Mouse (Mus musculus): Measurements from ENCODE around the gene Kalrn. TPM values are rescaled to one million over a fixed set of nuclear protein-coding genes. Genes with fewer than 3 reads are reported as not detected.
A peak's percentile ranks its signal among the peaks of the same experiment; 100 is the strongest.
"Not testable (repeated sequence)": the region's sequence is repeated elsewhere in the genome, so short reads cannot be mapped to it uniquely, and the experiment has no call there.

Gene Kalrn
- polyA plus RNA-seq, 1 experiment from 2014 or later = 23.7 TPM

- Histone ChIP-seq H3K4me3 (replicated peaks) (no peak overlapping the region), H3K27me3 (replicated peaks) (no peaks in the 10 kb centered on the region), H3K36me3 (no peaks in the 10 kb centered on the region), H3K9ac (replicated peaks) (no peak overlapping the region), H3K4me1 (peaks cover 31% of the 10 kb centered on the region), H3K27ac (replicated peaks) (0 out of 2 replicates have a peak overlapping the region, but pooled peaks have one; percentile 37), H3K9me3 (replicated peaks) (no peaks in the 10 kb centered on the region), H3K4me2 (no peak overlapping the region)
- ATAC-seq (ENCODE audit: low FRiP score) = peak; percentile 55
- 34% methylated on average over 8 of the region's 8 CpGs for WGBS
These were observed 483.7 kb downstream of the Kalrn start for GRCm38 (mm10) chr16:34089528-34090095.

- Histone ChIP-seq H3K27me3 (replicated peaks) (no peaks in the 10 kb centered on the region), H3K4me1 (peaks cover 30% of the 10 kb centered on the region), H3K9me3 (replicated peaks) (no peaks in the 10 kb centered on the region), H3K4me3 (replicated peaks) (no peak overlapping the region), H3K9ac (replicated peaks) (no peak overlapping the region), H3K36me3 (no peaks in the 10 kb centered on the region), H3K4me2 (no peak overlapping the region), H3K27ac (replicated peaks) (no peak overlapping the region)
- 84% methylated on average over 3 of the region's 3 CpGs for WGBS
- no peak for ATAC-seq (ENCODE audit: low FRiP score)
These were observed 484.3 kb downstream of the Kalrn start for GRCm38 (mm10) chr16:34089022-34089421.

- Histone ChIP-seq H3K27ac (replicated peaks) (no peak overlapping the region), H3K36me3 (no peaks in the 10 kb centered on the region), H3K4me2 (no peak overlapping the region), H3K27me3 (replicated peaks) (no peaks in the 10 kb centered on the region), H3K4me3 (replicated peaks) (no peak overlapping the region), H3K9me3 (replicated peaks) (no peaks in the 10 kb centered on the region), H3K4me1 (peaks cover 23% of the 10 kb centered on the region), H3K9ac (replicated peaks) (no peak overlapping the region)
- 44% methylated on average over 4 of the region's 4 CpGs for WGBS
- no peak for ATAC-seq (ENCODE audit: low FRiP score)
These were observed 485.0 kb downstream of the Kalrn start for GRCm38 (mm10) chr16:34088331-34088730.

GRCm38 (mm10) chr16:34084135-34084920, 489.0 kb downstream of the Kalrn start:
- Histone ChIP-seq H3K9me3 (replicated peaks) (no peaks in the 10 kb centered on the region), H3K27me3 (replicated peaks) (no peaks in the 10 kb centered on the region), H3K36me3 (no peaks in the 10 kb centered on the region), H3K9ac (replicated peaks) (no peak overlapping the region), H3K4me3 (replicated peaks) (no peak overlapping the region), H3K4me2 (no peak overlapping the region), H3K4me1 (peaks cover 19% of the 10 kb centered on the region), H3K27ac (replicated peaks) (no peak overlapping the region)
- WGBS = 80% methylated on average over 10 of the region's 10 CpGs
- no peak for ATAC-seq (ENCODE audit: low FRiP score)

- Histone ChIP-seq H3K9ac (replicated peaks) (no peak overlapping the region), H3K4me1 (peaks cover 19% of the 10 kb centered on the region), H3K4me2 (no peak overlapping the region), H3K36me3 (no peaks in the 10 kb centered on the region), H3K4me3 (replicated peaks) (no peak overlapping the region), H3K27ac (replicated peaks) (no peak overlapping the region), H3K27me3 (replicated peaks) (no peaks in the 10 kb centered on the region), H3K9me3 (replicated peaks) (no peaks in the 10 kb centered on the region)
- no peak for ATAC-seq (ENCODE audit: low FRiP score)
- 90% methylated on average over 5 of the region's 5 CpGs for WGBS
These were observed 490.6 kb downstream of the Kalrn start for GRCm38 (mm10) chr16:34082494-34083469.

- 53% methylated on average over 19 of the region's 19 CpGs for WGBS
- no peak overlapping the region for H3K4me2 ChIP-seq
- ATAC-seq (ENCODE audit: low FRiP score) = no peak
- no peak overlapping the region for H3K27ac ChIP-seq (replicated peaks)
- H3K36me3 ChIP-seq = no peaks in the 10 kb centered on the region
- no peak overlapping the region for H3K9ac ChIP-seq (replicated peaks)
- no peaks in the 10 kb centered on the region for H3K9me3 ChIP-seq (replicated peaks)
- peaks cover 19% of the 10 kb centered on the region for H3K4me1 ChIP-seq
- no peak overlapping the region for H3K4me3 ChIP-seq (replicated peaks)
- no peaks in the 10 kb centered on the region for H3K27me3 ChIP-seq (replicated peaks)
These were observed 491.5 kb downstream of the Kalrn start for GRCm38 (mm10) chr16:34081683-34082438.

GRCm38 (mm10) chr16:34081314-34081682, 492.0 kb downstream of the Kalrn start:
- not testable (repeated sequence) for H3K4me2 ChIP-seq; H3K27me3 ChIP-seq (replicated peaks); H3K4me3 ChIP-seq (replicated peaks); H3K9ac ChIP-seq (replicated peaks); H3K36me3 ChIP-seq; ATAC-seq (ENCODE audit: low FRiP score); H3K9me3 ChIP-seq (replicated peaks); H3K27ac ChIP-seq (replicated peaks)
- peaks cover 19% of the 10 kb centered on the region for H3K4me1 ChIP-seq

- 68% methylated on average over 6 of the region's 6 CpGs for WGBS
- no peaks in the 10 kb centered on the region for H3K27me3 ChIP-seq (replicated peaks)
- no peak for ATAC-seq (ENCODE audit: low FRiP score)
These were observed 492.5 kb downstream of the Kalrn start for GRCm38 (mm10) chr16:34080818-34081217.

GRCm38 (mm10) chr16:34079511-34079910, 493.8 kb downstream of the Kalrn start:
- no peak for ATAC-seq (ENCODE audit: low FRiP score)
- no peaks in the 10 kb centered on the region for H3K9me3 ChIP-seq (replicated peaks)
- H3K36me3 ChIP-seq = no peaks in the 10 kb centered on the region
- no peaks in the 10 kb centered on the region for H3K27me3 ChIP-seq (replicated peaks)
- H3K4me1 ChIP-seq = peaks cover 19% of the 10 kb centered on the region
- H3K9ac ChIP-seq (replicated peaks) = no peak overlapping the region
- no peak overlapping the region for H3K4me2 ChIP-seq
- no peak overlapping the region for H3K4me3 ChIP-seq (replicated peaks)
- H3K27ac ChIP-seq (replicated peaks) = no peak overlapping the region
- WGBS = 81% methylated on average over 4 of the region's 4 CpGs

More at GRCm38 (mm10) chr16:34080818-34081217, 492.5 kb downstream of the Kalrn start:
- Histone ChIP-seq H3K27ac (replicated peaks) (no peak overlapping the region), H3K36me3 (no peaks in the 10 kb centered on the region), H3K9ac (replicated peaks) (no peak overlapping the region), H3K4me2 (no peak overlapping the region), H3K9me3 (replicated peaks) (no peaks in the 10 kb centered on the region), H3K4me3 (replicated peaks) (no peak overlapping the region), H3K4me1 (peaks cover 19% of the 10 kb centered on the region)

GRCm38 (mm10) chr16:34078732-34079131, 494.6 kb downstream of the Kalrn start:
- 92% methylated on average over 2 of the region's 2 CpGs for WGBS
- Histone ChIP-seq H3K4me2 (no peak overlapping the region), H3K4me1 (peaks cover 13% of the 10 kb centered on the region), H3K27me3 (replicated peaks) (no peaks in the 10 kb centered on the region), H3K4me3 (replicated peaks) (no peak overlapping the region), H3K9ac (replicated peaks) (no peak overlapping the region), H3K27ac (replicated peaks) (no peak overlapping the region), H3K36me3 (no peaks in the 10 kb centered on the region), H3K9me3 (replicated peaks) (no peaks in the 10 kb centered on the region)
- ATAC-seq (ENCODE audit: low FRiP score) = no peak

- no peak for ATAC-seq (ENCODE audit: low FRiP score)
- WGBS = 81% methylated on average over 3 of the region's 3 CpGs
- no peaks in the 10 kb centered on the region for H3K27me3 ChIP-seq (replicated peaks)
These were observed 497.2 kb downstream of the Kalrn start for GRCm38 (mm10) chr16:34076101-34076500.

More at GRCm38 (mm10) chr16:34076101-34076500, 497.2 kb downstream of the Kalrn start:
- Histone ChIP-seq H3K4me3 (replicated peaks) (no peak overlapping the region), H3K4me1 (peaks cover 6% of the 10 kb centered on the region; the same call in 1 of the 2 replicates), H3K9me3 (replicated peaks) (no peaks in the 10 kb centered on the region), H3K4me2 (no peak overlapping the region), H3K27ac (replicated peaks) (no peak overlapping the region), H3K36me3 (0 out of 2 replicates have a peak, but pooled peaks cover 3% of the 10 kb centered on the region), H3K9ac (replicated peaks) (no peak overlapping the region)

All from neural tube, embryonic 15.5 days (tissue).